ENCODE assay signal across 8 mouse cellular contexts in genomic region chr4:129624281-129625028, GRCm38 (mm10). TPM values are rescaled to one million over a fixed set of nuclear protein-coding genes. Genes with fewer than 3 reads are reported as not detected.
DNase-seq lines count a peak whose midpoint lies in the region; ATAC-seq lines count a peak whose summit lies in the region.

No protein-coding gene starts in this region.

- H3K9ac ChIP-seq in midbrain, embryonic 12.5 days (replicated peaks): peak overlapping the region; percentile 72

- peak; percentile 86 for DNase-seq in 3134 (ENCODE audit: extremely low read depth, insufficient read length, low spot score)
- peak; percentile 87 for DNase-seq in adrenal gland, postnatal 10 days
- DNase-seq in embryonic facial prominence, embryonic 10.5 days (ENCODE audit: low spot score): peak; percentile 90
- peak; percentile 88 for DNase-seq in kidney, adult 11 months
- peak; percentile 80 for DNase-seq in limb, embryonic 10.5 days (ENCODE audit: low spot score)
- peak; percentile 76 for DNase-seq in spleen, adult 12 weeks (ENCODE audit: low spot score)

- H3K4me1 ChIP-seq in embryonic facial prominence, embryonic 10.5 days: peaks cover 40% of the 10 kb centered on the region
- peaks cover 43% of the 10 kb centered on the region for H3K4me1 ChIP-seq in limb, embryonic 10.5 days
- H3K4me1 ChIP-seq in midbrain, embryonic 12.5 days: peaks cover 30% of the 10 kb centered on the region

- peak overlapping the region; percentile 72 for H3K4me3 ChIP-seq in embryonic facial prominence, embryonic 10.5 days
- peak overlapping the region; percentile 62 for H3K4me3 ChIP-seq in limb, embryonic 10.5 days
- H3K4me3 ChIP-seq in midbrain, embryonic 12.5 days: peak overlapping the region; percentile 59

- H3K27ac ChIP-seq in embryonic facial prominence, embryonic 10.5 days (replicated peaks): peak overlapping the region; percentile 86
- peak overlapping the region; percentile 81 for H3K27ac ChIP-seq in limb, embryonic 10.5 days
- peak overlapping the region; percentile 88 for H3K27ac ChIP-seq in midbrain, embryonic 12.5 days (replicated peaks)

- ATAC-seq in granulocyte monocyte progenitor cell, adult 5-6 weeks (replicated peaks; ENCODE audit: poor library complexity, severe bottlenecking): peak; percentile 87
- peak; percentile 87 for ATAC-seq in midbrain, embryonic 12.5 days (ENCODE audit: low FRiP score, low read depth)

- H3K4me2 ChIP-seq in midbrain, embryonic 12.5 days (replicated peaks): peak overlapping the region; percentile 84

- H3K9me3 ChIP-seq in embryonic facial prominence, embryonic 10.5 days: no peaks in the 10 kb centered on the region
- H3K9me3 ChIP-seq in limb, embryonic 10.5 days (replicated peaks): no peaks in the 10 kb centered on the region
- no peaks in the 10 kb centered on the region for H3K9me3 ChIP-seq in midbrain, embryonic 12.5 days

- H3K36me3 ChIP-seq in embryonic facial prominence, embryonic 10.5 days (replicated peaks): peaks cover 50% of the 10 kb centered on the region
- peaks cover 43% of the 10 kb centered on the region for H3K36me3 ChIP-seq in limb, embryonic 10.5 days
- peaks cover 40% of the 10 kb centered on the region for H3K36me3 ChIP-seq in midbrain, embryonic 12.5 days

- WGBS in embryonic facial prominence, embryonic 10.5 days: 1% methylated on average over 18 of the region's 18 CpGs
- WGBS in limb, embryonic 10.5 days: 1% methylated on average over 18 of the region's 18 CpGs
- under 1% methylated on average over 18 of the region's 18 CpGs for WGBS in midbrain, embryonic 12.5 days

- H3K27me3 ChIP-seq in embryonic facial prominence, embryonic 10.5 days (replicated peaks; ENCODE audit: low read depth, poor library complexity, severe bottlenecking): no peaks in the 10 kb centered on the region
- no peaks in the 10 kb centered on the region for H3K27me3 ChIP-seq in limb, embryonic 10.5 days (ENCODE audit: low read depth, poor library complexity, severe bottlenecking)
- H3K27me3 ChIP-seq in midbrain, embryonic 12.5 days: no peaks in the 10 kb centered on the region

RNA-seq across cellular contexts. Expression of gene Ccdc28b, which starts 0.7 kb away (rescaled TPM):
- total RNA-seq in adrenal gland, postnatal 10 days (2021): 10 to 100 TPM; 59.4 to 64.4 TPM
- polyA plus RNA-seq in embryonic facial prominence, embryonic 10.5 days (2016; fragmentation: Nextera tagmentation; extraction: Ambion mirVana): 38.6 and 44.1 TPM in 2 replicates
- total RNA-seq in granulocyte monocyte progenitor cell, adult 5-6 weeks (2014; fragmentation: Nextera tagmentation): 44.7 and 57.5 TPM in 2 replicates
- total RNA-seq in granulocyte monocyte progenitor cell, adult 5-6 weeks (2017): 53.4 and 65.8 TPM in 2 replicates
- 34.9 and 42.3 TPM in 2 replicates for polyA plus RNA-seq in limb, embryonic 10.5 days (2016; fragmentation: Nextera tagmentation; extraction: Ambion mirVana)
- 88.3 TPM in 2 replicates for polyA plus RNA-seq in midbrain, embryonic 12.5 days (2016; fragmentation: Nextera tagmentation; extraction: Ambion mirVana)

RNA-seq across cellular contexts. Expression of gene Iqcc, which starts 5.6 kb away (rescaled TPM):
- total RNA-seq in adrenal gland, postnatal 10 days (2021): 10 to 100 TPM; 17.4 to 28.2 TPM
- 27.7 and 28.5 TPM in 2 replicates for polyA plus RNA-seq in embryonic facial prominence, embryonic 10.5 days (2016; fragmentation: Nextera tagmentation; extraction: Ambion mirVana)
- total RNA-seq in granulocyte monocyte progenitor cell, adult 5-6 weeks (2014; fragmentation: Nextera tagmentation): 22.0 and 26.0 TPM in 2 replicates
- 15.0 and 15.7 TPM in 2 replicates for total RNA-seq in granulocyte monocyte progenitor cell, adult 5-6 weeks (2017)
- polyA plus RNA-seq in limb, embryonic 10.5 days (2016; fragmentation: Nextera tagmentation; extraction: Ambion mirVana): 30.2 and 34.7 TPM in 2 replicates
- polyA plus RNA-seq in midbrain, embryonic 12.5 days (2016; fragmentation: Nextera tagmentation; extraction: Ambion mirVana): 26.7 and 30.7 TPM in 2 replicates

RNA-seq across cellular contexts. Expression of gene Dcdc2b, which starts 10.4 kb away (rescaled TPM):
- total RNA-seq in adrenal gland, postnatal 10 days (2021): 1 to 10 TPM in 1 of 2 experiments, under 1 TPM in 1; 0.99 to 2.0 TPM
- 1.0 and 1.4 TPM in 2 replicates for polyA plus RNA-seq in embryonic facial prominence, embryonic 10.5 days (2016; fragmentation: Nextera tagmentation; extraction: Ambion mirVana)
- total RNA-seq in granulocyte monocyte progenitor cell, adult 5-6 weeks (2014; fragmentation: Nextera tagmentation): 1.1 and 4.0 TPM in 2 replicates
- total RNA-seq in granulocyte monocyte progenitor cell, adult 5-6 weeks (2017): not detected in 2 replicates
- polyA plus RNA-seq in limb, embryonic 10.5 days (2016; fragmentation: Nextera tagmentation; extraction: Ambion mirVana): 1.7 and 1.8 TPM in 2 replicates
- 2.8 and 2.9 TPM in 2 replicates for polyA plus RNA-seq in midbrain, embryonic 12.5 days (2016; fragmentation: Nextera tagmentation; extraction: Ambion mirVana)

RNA-seq across cellular contexts. Expression of gene Txlna, which starts 16.4 kb away (rescaled TPM):
- 10 to 100 TPM; 56.7 to 61.2 TPM for total RNA-seq in adrenal gland, postnatal 10 days (2021)
- polyA plus RNA-seq in embryonic facial prominence, embryonic 10.5 days (2016; fragmentation: Nextera tagmentation; extraction: Ambion mirVana): 115 and 117 TPM in 2 replicates
- 40.9 and 50.2 TPM in 2 replicates for total RNA-seq in granulocyte monocyte progenitor cell, adult 5-6 weeks (2014; fragmentation: Nextera tagmentation)
- total RNA-seq in granulocyte monocyte progenitor cell, adult 5-6 weeks (2017): 106 and 107 TPM in 2 replicates
- 109 and 122 TPM in 2 replicates for polyA plus RNA-seq in limb, embryonic 10.5 days (2016; fragmentation: Nextera tagmentation; extraction: Ambion mirVana)
- polyA plus RNA-seq in midbrain, embryonic 12.5 days (2016; fragmentation: Nextera tagmentation; extraction: Ambion mirVana): 90.3 and 91.8 TPM in 2 replicates

RNA-seq across cellular contexts. Expression of gene Tmem234, which starts 24.0 kb away (rescaled TPM):
- total RNA-seq in adrenal gland, postnatal 10 days (2021): 10 to 100 TPM; 83.6 to 86.2 TPM
- polyA plus RNA-seq in embryonic facial prominence, embryonic 10.5 days (2016; fragmentation: Nextera tagmentation; extraction: Ambion mirVana): 222 and 226 TPM in 2 replicates
- total RNA-seq in granulocyte monocyte progenitor cell, adult 5-6 weeks (2014; fragmentation: Nextera tagmentation): 68.9 and 102 TPM in 2 replicates
- 73.9 and 74.9 TPM in 2 replicates for total RNA-seq in granulocyte monocyte progenitor cell, adult 5-6 weeks (2017)
- 228 and 231 TPM in 2 replicates for polyA plus RNA-seq in limb, embryonic 10.5 days (2016; fragmentation: Nextera tagmentation; extraction: Ambion mirVana)
- 182 and 192 TPM in 2 replicates for polyA plus RNA-seq in midbrain, embryonic 12.5 days (2016; fragmentation: Nextera tagmentation; extraction: Ambion mirVana)

Comparison
In these comparisons a context has a peak if more than half of its experiments do, and no peak if none do; other contexts are left out.
1. Peak in every context shown above with its lines: DNase-seq, ATAC-seq, H3K4me3 ChIP-seq and H3K27ac ChIP-seq.